Mouse (Mus musculus) thymus, adult 18-20 months (tissue): ENCODE results near the gene Scyl1.
"Not testable (repeated sequence)": the region's sequence is repeated elsewhere in the genome, so short reads cannot be mapped to it uniquely, and the experiment has no call there.

ENCODE experiments used
- DNase-seq, 2 experiments: peaks; one replicate each; pipeline ENCODE4 v3.0.0; 2022; ENCODE audit warnings: mixed read lengths in 2 of 2

Scyl1 gene

GRCm38 (mm10) chr19:5803041-5803880 lies 32.0 kb upstream of the Scyl1 start:
- DNase-seq: peak; percentile 97 to 98

- DNase-seq: no peak
These were observed 31.5 kb upstream of the Scyl1 start for GRCm38 (mm10) chr19:5802787-5803040.

- DNase-seq: peak; percentile 85 to 89
These were observed 31.0 kb upstream of the Scyl1 start for GRCm38 (mm10) chr19:5802011-5802786.

- DNase-seq: no peak
These were observed 30.3 kb upstream of the Scyl1 start for GRCm38 (mm10) chr19:5801432-5801964.

- no peak for DNase-seq
These were observed 29.6 kb upstream of the Scyl1 start for GRCm38 (mm10) chr19:5800632-5801431.

GRCm38 (mm10) chr19:5800350-5800631 lies 29.1 kb upstream of the Scyl1 start:
- no peak for DNase-seq

GRCm38 (mm10) chr19:5799566-5800349 lies 28.5 kb upstream of the Scyl1 start:
- no peak for DNase-seq

- DNase-seq: no peak
These were observed 27.7 kb upstream of the Scyl1 start for GRCm38 (mm10) chr19:5798700-5799479.

- no peak for DNase-seq
These were observed 26.3 kb upstream of the Scyl1 start for GRCm38 (mm10) chr19:5797381-5798111.

GRCm38 (mm10) chr19:5796573-5797111 lies 25.4 kb upstream of the Scyl1 start:
- no peak for DNase-seq

- no peak for DNase-seq
These were observed 24.7 kb upstream of the Scyl1 start for GRCm38 (mm10) chr19:5795668-5796572.

GRCm38 (mm10) chr19:5794771-5795576 lies 23.8 kb upstream of the Scyl1 start:
- no peak for DNase-seq

GRCm38 (mm10) chr19:5793917-5794770 lies 22.9 kb upstream of the Scyl1 start:
- DNase-seq: not testable (repeated sequence)

- DNase-seq: peak in 1 of 2 experiments; percentile 55
These were observed 21.9 kb upstream of the Scyl1 start for GRCm38 (mm10) chr19:5793116-5793515.

GRCm38 (mm10) chr19:5791329-5791728 lies 20.1 kb upstream of the Scyl1 start:
- DNase-seq: no peak

GRCm38 (mm10) chr19:5789066-5789465 lies 17.8 kb upstream of the Scyl1 start:
- no peak for DNase-seq

- no peak for DNase-seq
These were observed 17.4 kb upstream of the Scyl1 start for GRCm38 (mm10) chr19:5788620-5789019.

- no peak for DNase-seq
These were observed 16.7 kb upstream of the Scyl1 start for GRCm38 (mm10) chr19:5787920-5788319.
